Mouse (Mus musculus): ENCODE data around the gene Anp32a.

DNA sequence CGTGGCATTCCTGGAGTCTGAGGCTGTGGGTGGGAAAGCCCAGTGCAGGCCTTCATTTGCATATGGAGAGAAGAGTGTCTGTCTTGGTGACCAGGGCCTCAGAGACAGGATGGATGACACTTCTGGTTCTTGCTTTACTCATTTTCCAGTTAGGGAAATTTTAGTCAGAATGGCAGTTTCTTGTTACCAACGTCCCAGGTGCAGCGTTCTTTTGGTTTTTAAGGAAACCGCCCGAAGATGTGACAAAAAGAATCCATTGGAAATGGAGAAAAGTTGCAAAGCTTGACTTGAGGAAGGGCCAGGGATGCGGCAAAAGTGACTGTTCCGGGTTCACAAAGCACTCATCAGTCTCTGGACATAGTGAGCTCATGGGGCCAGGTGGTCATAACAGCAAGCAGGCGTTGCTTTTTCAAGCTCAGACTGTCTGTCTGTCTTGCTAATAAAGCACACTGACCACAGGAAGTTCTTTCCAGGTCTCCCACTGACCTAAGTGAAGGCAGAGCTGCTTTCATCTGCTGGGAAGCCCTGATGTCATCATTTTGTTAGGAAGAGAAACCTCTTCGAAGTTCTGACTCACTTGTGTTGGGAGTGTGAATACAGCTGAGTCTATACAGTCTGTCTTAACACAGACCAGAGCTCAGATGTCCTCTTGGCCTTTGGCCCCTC lies 31.6 kb downstream of the Anp32a start:
- TF ChIP-seq CTCF (IDR thresholded peaks at IDR 0.05; ENCODE audit: insufficient read depth, low read length) (no peak), POLR2A (IDR thresholded peaks at IDR 0.05; ENCODE audit: borderline replicate concordance, extremely low read depth, low read depth, low read length) (no peak)
